Mouse (Mus musculus) G1E (cell line): Measurements from ENCODE around the gene Coq8a.

Experiments used
- CTCF ChIP-seq: IDR thresholded peaks from 2 replicates; pipeline ENCODE4 v1.5.1; 2012; ENCODE audit warnings: low read depth, low read length, inconsistent platforms, mixed read lengths
- GATA1 ChIP-seq: IDR thresholded peaks from 2 replicates; pipeline ENCODE4 v1.6.1; 2012; ENCODE audit warnings: borderline replicate concordance, low read length, inconsistent platforms, mixed read lengths
- POLR2AphosphoS5 ChIP-seq: IDR thresholded peaks from 2 replicates; pipeline ENCODE4 v1.6.1; 2012; ENCODE audit warnings: low read depth, low read length, inconsistent platforms; ENCODE audit not compliant: insufficient replicate concordance
- TAL1 ChIP-seq: conservative IDR thresholded peaks from 2 replicates; pipeline ENCODE4 v1.6.1; 2012; ENCODE audit warnings: low read depth, low read length, inconsistent platforms, mixed read lengths

DNA sequence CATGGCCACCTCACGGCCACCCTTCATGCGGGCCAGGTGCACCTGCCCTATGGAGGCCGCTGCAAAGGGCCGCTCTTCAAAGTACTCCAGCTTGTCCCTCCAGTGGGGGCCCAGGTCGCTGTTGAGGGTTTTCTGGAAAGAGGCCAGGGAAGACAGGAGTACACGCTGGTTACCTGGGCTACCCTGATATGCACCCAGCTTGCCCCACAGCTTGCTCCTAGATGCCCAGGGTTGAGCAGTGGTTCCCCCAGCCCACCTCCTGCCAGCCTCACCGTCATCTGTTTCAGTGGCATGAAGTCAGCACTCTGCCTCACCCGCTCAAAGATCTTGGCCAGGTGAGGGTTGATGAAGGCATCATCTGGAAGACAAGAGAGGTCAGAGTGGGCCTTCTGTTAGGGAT is 29.3 kb downstream of the Coq8a start:
- TF ChIP-seq CTCF (no peak), POLR2AphosphoS5 (no peak), GATA1 (no peak), TAL1 (no peak)
